Mouse (Mus musculus) layer of hippocampus, adult 8-10 months (tissue): ENCODE results near the gene Dhdds. TPM values are rescaled to one million over a fixed set of nuclear protein-coding genes. Genes with fewer than 3 reads are reported as not detected.

Experiments
- DNase-seq, 2 experiments: peaks; one replicate each; pipeline ENCODE4 v3.0.0; 2022; ENCODE audit warnings: low spot score in 2 of 2
- total RNA-seq, 4 experiments: library from RNA; stranded (reverse); gene quantifications; 2 replicates each; pipeline ENCODE4 v1.2.4; 2022

Gene Dhdds
- 10 to 100 TPM; 63.0 to 67.7 (median 66.5) TPM for total RNA-seq

DNA sequence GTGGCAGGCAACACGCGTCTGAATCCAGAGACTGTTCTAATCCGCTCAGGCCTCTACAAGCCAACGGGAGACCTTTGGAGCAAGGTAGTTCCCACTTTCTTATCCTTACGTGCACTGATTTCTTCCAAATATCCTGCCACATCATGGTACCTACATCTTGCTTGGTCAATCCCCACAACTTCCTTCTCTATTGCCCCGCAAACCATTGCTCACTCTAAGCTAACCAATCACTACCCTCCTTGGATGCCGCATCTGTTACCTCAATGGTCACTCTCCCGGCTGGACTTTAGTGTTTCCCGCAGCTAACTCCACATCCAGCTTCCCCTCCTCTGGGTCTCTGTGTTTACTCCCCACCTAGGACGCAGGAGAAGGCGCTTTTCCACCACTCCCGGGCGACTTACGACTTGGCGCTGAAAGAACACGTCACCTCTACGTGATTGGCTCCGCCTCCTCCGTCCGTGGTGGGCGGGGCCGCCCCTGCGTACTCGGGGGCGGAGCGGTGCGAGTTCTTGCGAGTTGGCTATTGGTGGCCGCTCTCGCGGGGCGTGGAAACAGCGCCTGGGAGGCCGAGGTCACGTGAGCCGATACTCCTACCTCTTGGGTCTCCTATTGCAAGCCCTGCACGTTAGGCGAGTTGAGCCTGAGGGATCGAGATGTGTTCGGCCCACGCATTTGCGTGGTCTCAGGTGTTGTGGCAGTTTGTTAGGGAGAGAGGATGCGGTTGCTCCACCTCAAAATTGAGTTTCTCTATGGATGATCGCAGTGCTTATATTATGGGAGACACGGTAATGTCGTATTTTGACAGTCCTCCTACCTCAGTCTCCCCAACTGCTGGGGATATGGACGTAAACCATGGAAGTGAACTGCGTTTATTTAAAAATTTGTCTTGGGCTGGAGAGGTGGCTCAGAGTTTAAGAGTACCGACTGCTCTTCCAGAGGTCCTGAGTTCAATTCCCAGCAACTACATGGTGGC is at the start of gene Dhdds:
Gene Dhdds (minus strand): TSS at position 453 of the 973 bp plus-strand sequence.
- DNase-seq: peak; percentile 94 to 95

DNA sequence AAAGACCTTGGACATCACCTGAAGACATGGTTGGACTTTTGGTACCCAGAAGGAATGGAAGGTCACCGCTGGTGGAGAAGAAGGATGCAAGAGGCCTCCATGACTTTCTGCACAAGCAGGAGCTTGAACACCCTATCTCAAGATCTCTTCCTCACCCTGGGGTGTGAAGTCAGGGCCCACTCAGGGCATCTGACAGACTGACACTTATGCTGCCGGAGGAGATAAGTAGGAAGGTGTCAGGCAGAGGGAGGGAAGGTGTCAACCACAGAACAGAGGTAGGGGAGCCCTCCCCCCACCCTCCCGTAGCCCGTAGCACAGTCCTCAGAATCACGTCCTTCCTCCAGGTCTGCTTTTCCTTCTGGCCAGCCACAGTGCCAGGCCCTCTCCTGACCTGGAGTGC is 46.9 kb upstream of the Dhdds start:
- DNase-seq: no peak

DNA sequence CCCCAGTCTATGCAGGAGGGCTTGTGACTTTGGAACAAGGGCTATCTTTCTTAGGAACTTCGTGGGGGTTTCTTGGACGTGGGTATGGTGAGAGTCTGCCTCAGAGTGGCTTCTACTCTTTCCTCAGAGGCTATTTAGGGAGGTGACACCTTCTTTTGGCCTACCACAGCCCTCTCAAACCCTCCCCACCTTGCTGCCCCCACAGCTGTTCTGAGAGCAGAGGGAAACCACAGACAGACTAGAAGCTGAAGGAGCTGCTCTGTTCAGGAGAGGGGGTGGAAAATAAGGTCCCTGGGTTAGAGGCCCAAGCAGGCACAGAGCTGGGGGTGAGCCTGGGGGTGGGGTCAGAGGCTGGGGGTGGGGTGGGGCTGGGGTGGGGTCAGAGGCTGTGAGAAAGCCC is 42.3 kb upstream of the Dhdds start:
- DNase-seq: no peak

DNA sequence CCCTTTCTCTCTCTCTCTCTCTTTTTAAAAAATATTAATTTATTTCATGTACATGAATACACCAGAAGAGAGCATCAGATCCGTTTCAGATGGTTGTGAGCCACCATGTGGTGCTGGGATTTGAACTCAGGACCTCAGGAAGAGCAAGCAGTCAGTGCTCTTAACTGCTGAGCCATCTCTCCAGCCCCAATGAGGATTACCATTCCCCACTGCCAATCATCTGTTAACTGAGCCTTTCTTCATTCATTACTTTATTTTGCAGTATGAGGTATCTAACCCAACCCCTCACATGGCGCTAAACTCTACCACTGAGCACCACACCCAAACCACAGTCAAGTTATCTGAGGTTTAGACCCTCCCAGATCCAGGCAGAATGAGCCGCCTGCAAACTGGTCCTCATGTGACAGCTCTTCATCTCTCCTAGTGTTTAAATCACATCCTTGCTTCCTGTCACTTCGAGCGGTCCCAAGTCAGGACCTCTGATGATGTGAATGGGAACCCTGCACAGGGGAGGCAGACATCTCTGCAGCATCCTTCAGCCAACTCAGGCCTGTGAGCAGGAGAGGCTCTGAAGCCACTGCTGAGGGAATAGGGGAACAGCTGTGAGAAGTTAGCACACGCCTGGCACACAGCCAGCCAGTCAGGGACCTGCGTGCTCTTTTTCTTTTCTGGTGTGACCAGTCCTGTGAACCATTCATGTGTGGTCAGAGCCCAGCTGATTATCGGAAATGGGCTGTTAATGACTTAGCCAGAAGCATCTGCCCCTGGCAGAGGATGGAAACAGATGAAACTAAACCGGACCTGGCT is 40.8 kb upstream of the Dhdds start:
- no peak for DNase-seq

DNA sequence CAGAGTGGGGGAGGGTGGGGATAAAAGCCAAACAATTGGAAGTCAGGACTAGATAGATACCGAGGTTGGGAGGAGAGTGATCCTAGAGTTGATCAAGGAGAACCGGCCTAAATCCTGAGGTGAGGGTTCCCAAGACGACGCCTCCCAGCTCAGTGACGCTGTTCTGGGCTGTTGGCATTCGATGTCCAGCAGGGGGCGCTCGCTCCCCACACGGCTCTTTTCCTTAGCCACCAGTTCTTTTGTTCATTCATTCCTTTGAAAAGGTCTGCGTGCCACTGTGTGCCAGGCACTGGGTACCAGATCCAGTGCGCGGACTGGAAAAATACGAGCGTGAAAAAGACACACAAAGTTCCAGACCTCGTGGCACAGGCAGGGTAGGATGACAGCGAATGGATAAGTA is 35.2 kb upstream of the Dhdds start:
- peak; percentile 75 to 89 for DNase-seq

DNA sequence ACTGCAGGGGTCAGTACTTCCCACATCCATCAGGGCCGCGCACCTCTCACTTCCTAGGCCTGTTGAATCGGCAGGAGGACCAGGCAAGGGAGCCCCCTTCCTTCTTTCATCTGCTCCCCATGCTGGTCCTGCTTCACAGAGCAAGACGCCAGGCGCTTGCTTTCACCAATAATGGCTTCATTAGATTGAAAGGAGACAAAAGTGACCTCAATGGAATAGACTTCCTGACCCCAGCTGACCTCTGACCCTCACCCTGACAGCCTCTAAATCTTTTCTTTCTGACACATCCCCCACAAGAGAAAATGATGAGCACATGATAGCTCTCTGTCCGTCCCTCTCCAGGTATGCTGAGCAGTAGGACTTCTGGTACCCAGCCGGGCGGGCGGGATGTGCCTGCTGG is 25.1 kb upstream of the Dhdds start:
- DNase-seq: no peak

DNA sequence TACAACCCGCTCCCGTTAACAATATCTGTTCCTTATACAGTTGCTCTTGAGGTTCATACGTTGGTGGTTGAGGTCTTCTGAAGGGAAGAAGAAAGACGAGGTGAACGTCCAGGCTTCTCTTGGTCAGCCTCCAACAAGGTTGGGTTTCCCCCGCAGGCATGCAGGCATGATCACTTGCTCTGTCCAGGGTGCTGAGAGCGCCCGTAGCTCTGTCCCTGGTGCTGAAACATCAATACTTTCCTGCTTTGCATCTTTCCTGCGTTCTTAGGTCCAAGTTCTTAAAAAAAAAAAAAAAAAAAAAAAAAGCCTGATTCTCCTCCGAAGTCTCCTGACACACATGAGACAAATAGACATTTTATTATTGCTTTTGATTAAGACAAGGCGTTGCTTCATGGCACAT is 19.9 kb upstream of the Dhdds start:
- no peak for DNase-seq

DNA sequence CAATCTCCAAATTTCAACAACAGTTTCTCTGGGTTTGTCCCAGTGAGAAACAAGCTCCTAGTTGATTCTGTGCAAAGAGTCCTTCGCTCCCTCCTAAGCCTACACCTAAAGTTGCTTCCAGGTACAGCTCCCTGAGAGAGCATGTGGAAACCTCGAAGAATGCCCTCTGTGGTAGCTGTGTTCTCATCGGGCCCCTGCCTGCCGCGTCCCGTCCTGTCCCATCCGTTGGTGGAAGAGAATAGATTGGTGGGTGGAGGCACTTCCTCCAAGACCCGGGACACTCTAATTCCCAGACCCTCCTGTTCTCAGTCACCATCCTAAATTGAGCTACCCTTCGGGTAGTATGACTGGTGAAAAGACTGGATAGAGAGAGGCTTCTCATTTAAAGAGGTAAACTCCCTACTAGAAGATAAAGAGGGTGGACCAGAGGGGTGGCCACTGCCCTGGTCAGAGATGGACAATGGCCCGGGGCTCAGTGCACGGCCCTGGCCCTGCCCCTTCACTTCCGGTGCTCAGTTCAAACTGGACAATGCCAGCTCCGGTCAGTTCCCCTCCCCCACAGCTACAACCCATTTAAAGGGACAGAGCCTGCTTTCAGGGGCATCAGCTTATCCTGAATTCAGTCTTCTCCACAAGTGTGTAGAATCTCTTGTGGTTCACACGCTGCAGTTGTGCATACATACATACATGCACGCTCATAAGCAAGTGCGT is 19.1 kb upstream of the Dhdds start:
- no peak for DNase-seq

DNA sequence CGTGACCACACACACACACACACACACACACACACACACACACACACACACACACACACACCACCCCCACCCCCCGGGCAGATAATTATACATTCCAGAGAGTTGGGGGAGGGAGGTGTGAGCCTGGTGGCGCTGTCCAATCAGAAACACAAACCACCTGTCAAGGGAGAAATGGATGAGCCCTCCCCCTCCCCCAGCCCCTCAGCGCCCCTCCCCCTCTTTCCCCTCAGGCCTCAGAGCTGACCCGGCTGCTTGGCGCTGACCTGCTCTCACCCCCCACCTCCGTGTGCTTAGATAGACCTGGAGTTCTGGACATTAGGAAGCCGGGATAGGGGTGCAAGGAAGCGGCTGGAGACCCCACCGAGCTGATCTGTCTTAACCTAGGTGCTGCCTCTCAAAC is 18.5 kb upstream of the Dhdds start:
- DNase-seq: no peak

DNA sequence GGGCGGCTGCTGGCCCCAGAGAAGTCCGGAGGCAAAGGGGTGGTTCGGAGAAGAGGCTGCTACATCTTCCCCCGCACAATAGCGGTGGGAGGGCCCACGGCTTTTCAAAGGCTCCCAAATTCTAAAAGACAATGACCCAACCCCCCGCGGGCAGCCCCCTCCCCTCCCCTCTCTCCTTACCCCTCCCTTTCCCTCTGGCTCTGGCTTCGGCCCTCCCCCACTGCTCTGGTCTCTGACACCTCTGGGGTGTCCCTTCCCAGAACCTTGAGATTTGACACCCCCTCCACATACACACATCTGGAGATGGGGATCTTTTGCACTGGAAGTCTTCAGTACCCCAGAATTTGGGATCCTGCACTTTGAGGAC is 18.0 kb upstream of the Dhdds start, which contains the start of gene Lin28a:
Gene Lin28a (minus strand): TSS at position 63 of the 367 bp plus-strand sequence.
- DNase-seq: no peak

DNA sequence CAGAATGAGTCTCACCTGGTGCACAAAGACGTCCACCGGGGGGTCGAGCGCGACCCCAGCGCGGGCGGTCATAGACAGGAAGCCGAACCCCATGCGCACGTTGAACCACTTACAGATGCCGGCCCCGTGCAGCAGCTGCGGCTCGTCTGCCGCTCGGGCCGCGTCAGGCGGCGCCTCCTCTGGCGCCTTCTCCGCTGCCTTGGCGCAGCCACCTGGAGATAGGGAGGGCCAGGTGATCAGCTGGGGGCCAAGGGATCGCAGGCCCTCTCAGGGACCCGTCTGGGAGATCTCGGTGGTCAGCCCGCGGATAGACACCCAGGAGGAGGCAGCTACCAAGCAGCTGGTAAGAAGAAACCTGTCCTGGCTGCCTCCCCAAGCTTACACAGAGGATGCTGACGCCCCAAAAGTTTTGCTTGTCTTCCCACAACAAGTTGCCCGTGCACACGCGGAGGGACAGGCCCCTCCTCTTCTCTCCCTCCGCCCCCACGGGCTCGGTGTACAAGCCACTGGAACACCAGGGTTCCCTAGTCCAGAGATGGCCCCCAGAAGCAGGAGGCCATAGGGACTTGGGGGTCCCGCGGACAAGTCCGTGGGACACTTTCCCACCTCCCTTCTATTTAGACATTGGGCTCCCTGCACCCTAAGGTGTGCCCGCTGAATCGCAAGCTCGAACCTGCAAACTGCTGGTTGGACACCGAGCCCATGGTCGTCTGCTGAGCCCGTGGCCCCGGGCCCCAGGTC is 17.5 kb upstream of the Dhdds start:
- DNase-seq: no peak

DNA sequence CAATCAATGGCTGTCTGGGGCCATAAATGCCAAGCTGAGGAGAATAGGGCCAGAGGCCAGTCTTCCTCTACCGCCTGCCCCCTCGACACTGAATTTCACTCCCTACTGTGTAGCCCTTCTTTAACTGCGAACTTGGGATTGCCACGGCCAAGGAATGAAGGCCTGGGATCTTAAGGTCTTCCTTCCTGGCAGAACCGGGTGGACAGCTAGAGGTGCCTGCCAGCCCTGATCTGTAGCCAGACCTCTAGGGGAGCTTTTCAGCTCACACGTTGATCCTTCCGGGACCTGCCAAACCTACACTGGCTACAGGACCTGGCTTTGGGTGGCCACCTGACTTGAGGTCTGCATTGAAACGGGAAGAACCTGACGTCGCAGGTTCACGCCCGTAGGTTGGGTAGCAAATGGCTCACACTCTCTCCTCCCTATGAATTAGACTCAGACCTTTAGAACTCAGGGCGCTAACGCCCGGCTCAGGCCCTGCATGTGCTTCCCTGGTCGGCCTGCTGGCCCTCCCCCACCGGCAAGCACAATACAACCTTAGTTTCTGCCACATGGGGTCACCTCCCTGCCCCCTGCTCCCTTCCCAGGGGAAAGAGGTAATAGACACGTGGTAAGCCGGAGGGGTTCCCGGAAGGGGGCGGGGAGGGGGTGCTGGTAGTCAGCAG is 16.6 kb upstream of the Dhdds start:
- no peak for DNase-seq

DNA sequence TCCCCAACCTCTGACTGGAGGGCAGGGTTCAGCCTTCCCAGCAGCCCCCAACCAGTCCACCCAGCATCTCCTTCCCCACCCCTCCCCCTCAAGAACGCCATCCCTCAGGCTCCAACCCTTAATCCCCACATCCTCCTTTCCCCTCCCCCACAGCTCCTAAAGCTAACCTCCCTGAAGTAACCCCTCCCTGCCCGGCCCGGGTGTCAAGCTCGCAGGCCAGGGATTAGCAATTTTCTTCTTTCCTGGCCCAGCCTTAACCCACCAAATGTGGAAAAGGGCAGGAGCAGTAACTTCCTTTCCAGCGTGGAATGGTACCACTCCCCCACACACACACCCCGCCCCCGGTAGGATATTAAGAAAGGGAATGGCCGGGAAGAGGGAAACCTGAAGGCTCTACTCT is 16.0 kb upstream of the Dhdds start:
- DNase-seq: no peak

DNA sequence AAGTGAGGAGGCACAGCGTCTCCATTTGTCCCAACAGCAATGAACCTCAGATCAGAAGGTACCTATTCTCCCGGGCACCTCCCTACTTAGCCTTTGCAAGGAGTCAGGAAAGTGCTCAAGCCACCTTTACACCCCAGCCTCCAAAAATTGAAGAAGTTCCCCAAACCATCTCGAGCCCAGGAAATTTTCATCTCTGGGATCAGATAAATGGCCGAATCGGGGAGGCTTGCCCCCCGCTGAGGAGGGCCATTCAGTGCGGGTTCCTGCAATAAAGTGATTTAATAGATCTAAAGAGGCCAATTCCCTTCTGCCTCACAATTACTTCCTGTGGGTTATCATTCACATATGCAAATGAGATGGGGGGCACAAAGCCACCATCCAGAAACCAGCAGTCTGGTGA is 15.5 kb upstream of the Dhdds start:
- DNase-seq: no peak

DNA sequence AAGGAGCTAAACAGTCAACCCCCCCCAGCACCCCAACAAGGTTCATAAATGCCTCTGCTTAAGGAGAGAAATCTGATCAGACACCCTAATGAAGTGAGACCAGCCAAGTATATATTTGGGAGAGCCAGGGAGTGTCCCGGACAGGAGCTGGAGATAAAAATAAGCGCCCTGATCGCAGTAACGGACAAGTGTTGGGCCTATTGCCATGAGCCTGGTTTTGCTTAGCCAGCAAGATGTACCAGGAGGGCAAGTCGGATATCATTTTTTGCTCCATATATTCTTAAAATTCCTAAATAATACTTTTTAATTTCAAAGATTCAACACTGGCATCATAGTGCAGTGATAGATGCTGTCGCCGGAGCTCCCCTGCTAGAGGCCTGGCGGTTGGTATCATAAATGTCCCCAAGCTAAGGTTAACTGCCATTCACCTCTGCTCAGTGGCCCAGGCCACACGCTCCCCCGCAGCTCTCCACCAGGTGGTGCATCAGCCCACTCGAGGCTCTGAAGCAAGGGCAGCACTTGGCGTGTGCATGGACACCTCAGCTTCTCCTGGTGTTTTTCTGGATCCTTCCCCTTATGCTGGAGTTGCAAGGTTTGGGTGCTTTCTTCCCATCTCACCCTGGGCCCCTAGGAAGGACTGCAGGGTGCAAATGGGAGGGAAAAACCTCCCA is 12.3 kb upstream of the Dhdds start:
- DNase-seq: no peak

DNA sequence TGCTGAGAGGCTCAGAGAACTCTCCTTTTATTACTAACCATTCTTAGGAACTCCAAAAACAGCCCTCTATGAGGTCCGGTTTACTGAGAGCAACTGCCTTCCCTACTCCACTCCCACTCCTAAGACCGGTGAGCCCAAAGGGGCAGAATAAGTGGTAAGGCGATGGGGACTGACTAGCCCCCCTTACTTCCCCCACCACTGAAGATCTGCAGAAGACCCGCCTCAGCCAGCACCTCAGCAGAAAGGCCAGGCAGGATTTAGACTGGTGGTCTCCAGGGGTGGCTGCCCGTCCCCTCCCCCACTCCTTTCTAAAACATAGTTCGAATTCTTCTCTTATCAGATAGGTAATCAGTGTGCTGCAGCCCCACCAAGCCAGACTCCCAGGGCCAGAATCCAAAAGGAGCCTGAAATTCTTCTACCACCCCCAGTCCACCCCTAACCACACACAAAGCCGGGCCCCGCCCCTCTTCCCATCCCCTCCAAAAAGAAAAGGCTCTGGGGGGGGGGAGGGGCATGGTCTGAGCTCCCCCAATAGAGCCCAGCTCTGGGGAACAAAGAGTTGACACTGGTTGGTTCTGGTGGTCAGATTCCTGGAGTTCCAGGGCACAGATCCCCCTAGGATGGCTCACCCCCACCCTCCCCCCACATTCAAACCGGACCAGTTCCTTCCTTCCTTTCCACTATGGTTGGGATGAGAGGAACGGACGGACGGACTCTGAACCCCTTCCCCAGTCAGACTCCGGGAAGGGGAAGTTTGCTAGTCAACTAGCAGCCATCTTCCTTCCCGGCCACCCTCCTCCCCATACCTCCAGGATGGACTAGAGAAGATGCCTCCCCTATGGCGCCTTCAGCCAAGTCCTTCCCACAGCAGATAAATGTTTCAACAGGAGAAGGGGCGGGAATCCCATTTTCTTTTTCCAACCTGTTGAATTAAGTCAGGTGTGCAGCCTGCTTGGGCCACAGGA is 11.0 kb upstream of the Dhdds start:
- DNase-seq: no peak

DNA sequence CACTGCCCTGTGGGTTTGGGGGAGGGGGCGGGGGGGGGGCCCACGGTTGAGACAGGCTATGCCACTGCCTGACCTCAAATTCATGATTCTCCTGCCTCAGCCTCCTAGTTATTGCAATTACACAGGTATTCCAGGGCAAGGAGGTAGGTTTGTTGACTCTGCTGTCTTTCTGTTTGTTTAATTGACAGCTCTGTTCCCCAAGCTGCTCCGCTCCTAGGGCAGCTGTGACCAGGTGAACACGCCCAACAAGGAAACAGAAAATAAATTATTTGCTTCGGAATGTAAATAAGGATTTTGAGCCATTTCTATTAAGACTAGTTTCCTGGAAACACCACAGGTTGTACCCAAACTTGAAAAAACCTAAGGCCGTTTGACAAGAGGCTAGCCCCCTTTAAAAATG is 9.0 kb upstream of the Dhdds start:
- DNase-seq: no peak

DNA sequence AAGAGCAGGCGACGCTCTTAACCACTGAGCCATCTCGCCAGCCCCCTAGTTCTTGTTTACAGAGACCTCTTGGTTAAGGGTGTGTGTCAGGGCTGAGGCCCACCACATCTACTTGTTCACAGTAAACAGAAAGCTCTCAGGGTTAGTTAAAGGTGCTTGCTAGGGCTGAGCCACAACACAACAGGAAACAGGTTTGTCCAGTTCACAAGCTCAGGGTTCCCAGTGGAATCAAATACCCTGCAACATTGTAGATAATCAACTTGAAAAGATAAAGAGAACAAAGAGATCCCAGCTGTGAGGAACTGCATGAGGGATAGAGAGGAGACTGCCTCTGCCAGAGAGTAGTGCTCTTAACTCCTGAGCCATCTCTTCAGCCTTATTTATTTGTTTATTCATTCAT is 6.1 kb upstream of the Dhdds start:
- DNase-seq: no peak
